Mouse (Mus musculus): ENCODE results near the gene Ift88. TPM values are rescaled to one million over a fixed set of nuclear protein-coding genes. Genes with fewer than 3 reads are reported as not detected.
"Not testable (repeated sequence)": the region's sequence is repeated elsewhere in the genome, so short reads cannot be mapped to it uniquely, and the experiment has no call there.

Ift88 gene
- total and polyA plus RNA-seq, 2 experiments from 2014 or later = 4.5 to 7.3 TPM

- TF ChIP-seq EP300 (IDR thresholded peaks at IDR 0.05; ENCODE audit: low read depth) (no peak), CTCF (IDR thresholded peaks at IDR 0.05; ENCODE audit: low read depth) (no peak)
These were observed 36.0 kb downstream of the Ift88 start for GRCm38 (mm10) chr14:57459883-57460282.

GRCm38 (mm10) chr14:57460326-57460725 lies 36.5 kb downstream of the Ift88 start:
- H3K4me3 ChIP-seq (ENCODE audit: low read depth, low read length); H3K9ac ChIP-seq (replicated peaks; ENCODE audit: low read depth, low read length); H3K4me2 ChIP-seq (ENCODE audit: low read depth, low read length); H3K27ac ChIP-seq (ENCODE audit: low read depth); H3K36me3 ChIP-seq (replicated peaks; ENCODE audit: control insufficient read depth, insufficient read depth, low read length); H3K4me1 ChIP-seq (ENCODE audit: control insufficient read depth, insufficient read depth); H3K9me3 ChIP-seq (replicated peaks; ENCODE audit: control insufficient read depth, low read length); DNase-seq (ENCODE audit: low spot score); ATAC-seq (ENCODE audit: insufficient read depth, low read depth); H3K27me3 ChIP-seq (ENCODE audit: control insufficient read depth, insufficient read depth, low read length): not testable (repeated sequence)
- WGBS = 79% methylated on average over 5 of the region's 5 CpGs

More at GRCm38 (mm10) chr14:57459883-57460282, 36.0 kb downstream of the Ift88 start:
- Histone ChIP-seq H3K4me3 (ENCODE audit: low read depth, low read length) (no peak overlapping the region), H3K27me3 (ENCODE audit: control insufficient read depth, insufficient read depth, low read length) (no peaks in the 10 kb centered on the region), H3K9ac (replicated peaks; ENCODE audit: low read depth, low read length) (no peak overlapping the region), H3K4me2 (ENCODE audit: low read depth, low read length) (no peak overlapping the region), H3K4me1 (ENCODE audit: control insufficient read depth, insufficient read depth) (no peaks in the 10 kb centered on the region), H3K27ac (ENCODE audit: low read depth) (no peak overlapping the region), H3K9me3 (replicated peaks; ENCODE audit: control insufficient read depth, low read length) (no peaks in the 10 kb centered on the region), H3K36me3 (replicated peaks; ENCODE audit: control insufficient read depth, insufficient read depth, low read length) (no peaks in the 10 kb centered on the region)
- 84% methylated on average over 5 of the region's 5 CpGs for WGBS
- DNase-seq (ENCODE audit: low spot score) (no peak), ATAC-seq (ENCODE audit: insufficient read depth, low read depth) (no peak)

GRCm38 (mm10) chr14:57462871-57463270 lies 39.0 kb downstream of the Ift88 start:
- no peaks in the 10 kb centered on the region for H3K36me3 ChIP-seq (replicated peaks; ENCODE audit: control insufficient read depth, insufficient read depth, low read length)
- H3K4me2 ChIP-seq (ENCODE audit: low read depth, low read length) = no peak overlapping the region
- no peaks in the 10 kb centered on the region for H3K9me3 ChIP-seq (replicated peaks; ENCODE audit: control insufficient read depth, low read length)
- no peak overlapping the region for H3K27ac ChIP-seq (ENCODE audit: low read depth)
- WGBS = 52% methylated on average over 5 of the region's 5 CpGs
- no peaks in the 10 kb centered on the region for H3K27me3 ChIP-seq (ENCODE audit: control insufficient read depth, insufficient read depth, low read length)
- H3K9ac ChIP-seq (replicated peaks; ENCODE audit: low read depth, low read length) = no peak overlapping the region
- DNase-seq (ENCODE audit: low spot score) (no peak), ATAC-seq (ENCODE audit: insufficient read depth, low read depth) (no peak)
- TF ChIP-seq EP300 (IDR thresholded peaks at IDR 0.05; ENCODE audit: low read depth) = no peak
- no peak for TF ChIP-seq CTCF (IDR thresholded peaks at IDR 0.05; ENCODE audit: low read depth)
- H3K4me1 ChIP-seq (ENCODE audit: control insufficient read depth, insufficient read depth) = no peaks in the 10 kb centered on the region
- no peak overlapping the region for H3K4me3 ChIP-seq (ENCODE audit: low read depth, low read length)

GRCm38 (mm10) chr14:57475057-57475456 lies 51.2 kb downstream of the Ift88 start:
- H3K9me3 ChIP-seq (replicated peaks; ENCODE audit: control insufficient read depth, low read length) = no peaks in the 10 kb centered on the region
- 0 out of 2 replicates have a peak, but pooled peaks cover 2% of the 10 kb centered on the region for H3K36me3 ChIP-seq (replicated peaks; ENCODE audit: control insufficient read depth, insufficient read depth, low read length)
- 36% methylated on average over 2 of the region's 2 CpGs for WGBS
- TF ChIP-seq CTCF (IDR thresholded peaks at IDR 0.05; ENCODE audit: low read depth) (no peak), EP300 (IDR thresholded peaks at IDR 0.05; ENCODE audit: low read depth) (no peak)
- H3K27ac ChIP-seq (ENCODE audit: low read depth) = no peak overlapping the region
- DNase-seq (ENCODE audit: low spot score) (no peak), ATAC-seq (ENCODE audit: insufficient read depth, low read depth) (no peak)
- no peaks in the 10 kb centered on the region for H3K27me3 ChIP-seq (ENCODE audit: control insufficient read depth, insufficient read depth, low read length)
- no peak overlapping the region for H3K4me2 ChIP-seq (ENCODE audit: low read depth, low read length)
- H3K4me1 ChIP-seq (ENCODE audit: control insufficient read depth, insufficient read depth) = peaks cover 8% of the 10 kb centered on the region
- no peak overlapping the region for H3K4me3 ChIP-seq (ENCODE audit: low read depth, low read length)
- H3K9ac ChIP-seq (replicated peaks; ENCODE audit: low read depth, low read length) = no peak overlapping the region

- no peak for DNase-seq (ENCODE audit: low spot score)
- WGBS = 85% methylated on average over 2 of the region's 2 CpGs
These were observed 58.4 kb downstream of the Ift88 start for GRCm38 (mm10) chr14:57482262-57482661.

GRCm38 (mm10) chr14:57484183-57484582 lies 60.3 kb downstream of the Ift88 start:
- Histone ChIP-seq H3K27me3 (ENCODE audit: control insufficient read depth, insufficient read depth, low read length) (no peaks in the 10 kb centered on the region), H3K9ac (replicated peaks; ENCODE audit: low read depth, low read length) (no peak overlapping the region), H3K9me3 (replicated peaks; ENCODE audit: control insufficient read depth, low read length) (no peaks in the 10 kb centered on the region), H3K4me3 (ENCODE audit: low read depth, low read length) (no peak overlapping the region), H3K36me3 (replicated peaks; ENCODE audit: control insufficient read depth, insufficient read depth, low read length) (no peaks in the 10 kb centered on the region), H3K4me2 (ENCODE audit: low read depth, low read length) (no peak overlapping the region), H3K27ac (ENCODE audit: low read depth) (no peak overlapping the region), H3K4me1 (ENCODE audit: control insufficient read depth, insufficient read depth) (no peaks in the 10 kb centered on the region)
- TF ChIP-seq CTCF (IDR thresholded peaks at IDR 0.05; ENCODE audit: low read depth) = no peak
- no peak for TF ChIP-seq EP300 (IDR thresholded peaks at IDR 0.05; ENCODE audit: low read depth)
- 92% methylated on average over 6 of the region's 6 CpGs for WGBS
- DNase-seq (ENCODE audit: low spot score) = no peak
- no peak for ATAC-seq (ENCODE audit: insufficient read depth, low read depth)

More at GRCm38 (mm10) chr14:57482262-57482661, 58.4 kb downstream of the Ift88 start:
- Histone ChIP-seq H3K9ac (replicated peaks; ENCODE audit: low read depth, low read length) (no peak overlapping the region), H3K4me3 (ENCODE audit: low read depth, low read length) (no peak overlapping the region), H3K4me2 (ENCODE audit: low read depth, low read length) (no peak overlapping the region), H3K27ac (ENCODE audit: low read depth) (no peak overlapping the region), H3K4me1 (ENCODE audit: control insufficient read depth, insufficient read depth) (no peaks in the 10 kb centered on the region), H3K36me3 (replicated peaks; ENCODE audit: control insufficient read depth, insufficient read depth, low read length) (0 out of 2 replicates have a peak, but pooled peaks cover 2% of the 10 kb centered on the region), H3K9me3 (replicated peaks; ENCODE audit: control insufficient read depth, low read length) (no peaks in the 10 kb centered on the region), H3K27me3 (ENCODE audit: control insufficient read depth, insufficient read depth, low read length) (no peaks in the 10 kb centered on the region)
- no peak for TF ChIP-seq EP300 (IDR thresholded peaks at IDR 0.05; ENCODE audit: low read depth)
- TF ChIP-seq CTCF (IDR thresholded peaks at IDR 0.05; ENCODE audit: low read depth) = no peak
- ATAC-seq (ENCODE audit: insufficient read depth, low read depth) = no peak
